Mouse (Mus musculus) CH12.LX (cell line): Measurements from ENCODE around the gene Pold1. TPM values are rescaled to one million over a fixed set of nuclear protein-coding genes. Genes with fewer than 3 reads are reported as not detected.

Source experiments
- DNase-seq: peaks from one replicate; pipeline ENCODE4 v3.0.0-alpha.2; 2013; ENCODE audit errors: extremely low read depth
- H3K27ac ChIP-seq: 2 replicates; pipeline ENCODE4 v1.5.1; 2012; ENCODE audit warnings: low read depth, mild to moderate bottlenecking, control low read depth, moderate library complexity; ENCODE audit not compliant: insufficient read depth
- H3K27me3 ChIP-seq: replicated peaks from 2 replicates; pipeline ENCODE3; 2012; ENCODE audit warnings: inconsistent platforms
- H3K36me3 ChIP-seq, 2 experiments: replicated peaks in 1 of 2; 2 replicates each; pipeline versions ENCODE3 to v1.6.1; 2012; ENCODE audit warnings: inconsistent platforms in 1 of 2, low read length in 1 of 2, mild to moderate bottlenecking in 1 of 2, mixed read lengths in 1 of 2, moderate library complexity in 1 of 2; ENCODE audit not compliant: control insufficient read depth in 1 of 2, insufficient read depth in 1 of 2
- H3K4me1 ChIP-seq, 2 experiments: 2 replicates each; pipeline ENCODE4 v1.6.1; 2012; ENCODE audit warnings: inconsistent platforms in 1 of 2, moderate library complexity in 1 of 2; ENCODE audit not compliant: insufficient read depth in 2 of 2, control insufficient read depth in 1 of 2
- H3K4me2 ChIP-seq: 2 replicates; pipeline ENCODE4 v1.6.1; 2012; ENCODE audit warnings: low read depth, mild to moderate bottlenecking, control low read depth; ENCODE audit not compliant: poor library complexity, insufficient read depth, severe bottlenecking
- H3K4me3 ChIP-seq, 3 experiments: fragments of 150-350 bp in 1 of 3; sonication (generic) in 1 of 3; replicated peaks in 1 of 3; 2 replicates each; pipeline versions ENCODE3 to v1.5.1; 2011 to 2012; ENCODE audit warnings: low read depth in 2 of 3, low read length in 2 of 3, mild to moderate bottlenecking in 2 of 3, moderate library complexity in 2 of 3, control low read depth in 1 of 3, improper control_type of control experiment in 1 of 3, inconsistent platforms in 1 of 3, mixed read lengths in 1 of 3; ENCODE audit not compliant: poor library complexity in 1 of 3
- H3K79me2 ChIP-seq: replicated peaks from 2 replicates; pipeline ENCODE4 v1.6.1; 2012; ENCODE audit warnings: mild to moderate bottlenecking, moderate library complexity; ENCODE audit not compliant: control insufficient read depth, poor library complexity, insufficient read depth, severe bottlenecking; ENCODE audit errors: extremely low read depth
- H3K9ac ChIP-seq: 2 replicates; pipeline ENCODE4 v1.6.1; 2012; ENCODE audit warnings: low read depth, mild to moderate bottlenecking, control low read depth, moderate library complexity; ENCODE audit not compliant: insufficient read depth
- H3K9me3 ChIP-seq: replicated peaks from 2 replicates; pipeline ENCODE3; 2012; ENCODE audit warnings: low read length, inconsistent platforms, mixed read lengths
- BHLHE40 ChIP-seq: IDR thresholded peaks from 2 replicates; pipeline ENCODE4 v1.6.1; 2011; ENCODE audit warnings: mild to moderate bottlenecking, low read depth, low read length, improper control_type of control experiment
- CHD2 ChIP-seq: IDR thresholded peaks from 2 replicates; pipeline ENCODE4 v1.6.1; 2011; ENCODE audit warnings: low read length, improper control_type of control experiment
- EP300 ChIP-seq: IDR thresholded peaks from 2 replicates; pipeline ENCODE4 v1.6.1; 2011; ENCODE audit warnings: low read length, improper control_type of control experiment
- ETS1 ChIP-seq: conservative IDR thresholded peaks from 2 replicates; pipeline ENCODE4 v1.6.1; 2012; ENCODE audit warnings: low read depth, mild to moderate bottlenecking, inconsistent platforms, low read length, improper control_type of control experiment, moderate library complexity
- GABPA ChIP-seq: IDR thresholded peaks from 2 replicates; pipeline ENCODE4 v1.6.1; 2012; ENCODE audit warnings: low read depth, low read length, improper control_type of control experiment, inconsistent platforms; ENCODE audit not compliant: insufficient replicate concordance
- JUN ChIP-seq: IDR thresholded peaks from 2 replicates; pipeline ENCODE4 v1.6.1; 2011; ENCODE audit warnings: low read depth, mild to moderate bottlenecking, low read length, improper control_type of control experiment, moderate library complexity; ENCODE audit not compliant: insufficient read depth
- MAX ChIP-seq: IDR thresholded peaks from 2 replicates; pipeline ENCODE4 v1.6.1; 2011; ENCODE audit warnings: low read length, improper control_type of control experiment
- MYC ChIP-seq: IDR thresholded peaks from 2 replicates; pipeline ENCODE4 v1.6.1; 2011; ENCODE audit warnings: low read depth, mild to moderate bottlenecking, improper control_type of control experiment, low read length
- POLR2A ChIP-seq: IDR thresholded peaks from 2 replicates; pipeline ENCODE4 v1.6.1; 2011; ENCODE audit warnings: low read depth, mild to moderate bottlenecking, improper control_type of control experiment, low read length
- ZC3H11A ChIP-seq: IDR thresholded peaks from 2 replicates; pipeline ENCODE4 v1.6.1; 2012; ENCODE audit warnings: low read depth, mild to moderate bottlenecking, inconsistent platforms, low read length, improper control_type of control experiment
- dilution Hi-C: fragments of 300-500 bp; cut with MboI; formaldehyde crosslinking; loops from 2 replicates; pipeline ENCODE4 v1.14.3; 2020; ENCODE audit warnings: low sequenced_read_pairs; ENCODE audit not compliant: extremely low pct_unique_long_range_greater_than_20kb, extremely low pct_ligation_motif_present
- in situ Hi-C: fragments of 300-500 bp; cut with MboI; formaldehyde crosslinking; loops from 3 replicates; pipeline ENCODE4 v1.14.3; 2019; ENCODE audit warnings: low sequenced_read_pairs, low pct_ligation_motif_present, low pct_unique_long_range_greater_than_20kb, mixed read lengths
- polyA plus RNA-seq: library from polyadenylated mRNA; unstranded; fragments of >175 nt; gene quantifications from 2 replicates; pipeline ENCODE4 v1.2.1, GENCODE M21; 2012; ENCODE audit warnings: low read depth; ENCODE audit not compliant: insufficient read length
- total RNA-seq, 2 experiments: library from RNA; depleted of rRNA; stranded (reverse); fragments of 300-350 nt in 1 of 2; fragments of >200 nt in 1 of 2; gene quantifications; 2 replicates each; pipeline ENCODE4 v1.2.3; 2012 to 2014

Gene Pold1
- total and polyA plus RNA-seq, 3 experiments, result 49.3 to 131 (median 67.6) TPM

- no peak for DNase-seq
- in situ Hi-C loops (loop anchor here (10.0 kb wide), 1 partner anchor 62 kb away; no protein-coding TSS in a partner anchor), dilution Hi-C loops (no loop called here)
- H3K4me2 ChIP-seq, result no peak overlapping the region
- no peak for TF ChIP-seq CHD2
- TF ChIP-seq POLR2A, result no peak
- TF ChIP-seq ETS1, result no peak
- TF ChIP-seq ZC3H11A, result no peak
- TF ChIP-seq BHLHE40, result no peak
- no peaks in the 10 kb centered on the region for H3K27me3 ChIP-seq
- H3K9me3 ChIP-seq, result peaks cover 2% of the 10 kb centered on the region
- H3K4me3 ChIP-seq, result no peak overlapping the region
- peaks cover 0 to under 1% of the 10 kb centered on the region in 2 experiments; a peak in 1 of 4 replicates for H3K4me1 ChIP-seq
- H3K36me3 ChIP-seq, result peaks cover 41 to 83% of the 10 kb centered on the region in 2 experiments
- H3K9ac ChIP-seq, result no peak overlapping the region
- no peak overlapping the region for H3K27ac ChIP-seq
- H3K79me2 ChIP-seq, result peaks cover 3% of the 10 kb centered on the region; the same call in 1 of the 2 replicates
These were observed 34.5 kb upstream of the Pold1 start for GRCm38 (mm10) chr7:44583146-44583545.

DNA sequence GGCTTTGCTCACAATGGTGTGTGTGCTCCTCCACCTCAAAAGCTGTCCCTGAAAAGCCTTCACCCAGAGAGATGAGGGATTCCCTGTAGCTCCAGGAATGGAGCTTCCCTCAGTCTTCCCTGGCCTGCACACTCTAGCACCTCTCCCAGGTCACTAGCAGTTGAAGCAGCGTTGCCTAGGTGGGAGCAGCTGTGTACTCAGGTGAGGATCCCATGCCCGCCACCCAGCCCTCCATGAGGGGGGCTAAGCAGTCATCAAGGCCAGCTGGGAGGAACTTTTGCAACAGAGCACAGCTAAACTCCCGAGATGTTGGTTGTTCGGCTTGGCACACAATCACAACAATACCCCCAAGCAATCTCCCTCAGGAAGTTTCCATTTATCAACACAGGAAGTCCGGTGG, 34.1 kb upstream of the Pold1 start:
- dilution Hi-C loops, result no loop called here

DNA sequence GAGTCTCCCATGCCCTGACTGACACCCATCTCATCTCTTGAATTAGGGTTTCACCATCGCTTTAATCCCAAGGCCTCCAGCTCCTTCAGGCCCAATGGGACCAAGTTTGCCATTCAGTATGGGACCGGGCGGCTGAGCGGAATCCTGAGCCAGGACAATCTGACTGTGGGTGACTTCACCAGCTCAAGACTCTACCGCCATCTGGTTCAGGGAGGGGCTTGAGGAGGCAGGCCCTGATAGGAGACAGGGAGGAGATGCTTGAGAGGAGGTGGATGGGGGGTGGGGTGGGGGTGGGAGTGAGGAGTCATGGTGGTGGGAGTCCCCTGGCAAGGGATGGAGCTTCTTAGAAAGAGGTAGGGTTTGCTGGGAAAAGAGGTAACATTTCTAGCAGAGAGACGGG, 33.0 kb upstream of the Pold1 start:
- Histone ChIP-seq H3K27ac (no peak overlapping the region), H3K4me2 (no peak overlapping the region), H3K27me3 (no peaks in the 10 kb centered on the region), H3K36me3 (peaks cover 48 to 83% of the 10 kb centered on the region in 2 experiments), H3K79me2 (peaks cover 5% of the 10 kb centered on the region; the same call in 1 of the 2 replicates), H3K9ac (no peak overlapping the region), H3K9me3 (peaks cover 11% of the 10 kb centered on the region), H3K4me3 (no peak overlapping the region), H3K4me1 (peaks cover 0 to 3% of the 10 kb centered on the region in 2 experiments; a peak in 2 of 4 replicates)
- dilution Hi-C loops (no loop called here), in situ Hi-C loops (loop anchor here (10.0 kb wide), 1 partner anchor 63 kb away; no protein-coding TSS in a partner anchor)
- TF ChIP-seq GABPA, result no peak
- TF ChIP-seq ETS1, result no peak
- TF ChIP-seq JUN, result no peak
- no peak for TF ChIP-seq MAX
- no peak for TF ChIP-seq MYC
- no peak for DNase-seq

More for the DNA sequence above, 34.1 kb upstream of the Pold1 start:
- Histone ChIP-seq H3K4me3 (no peak overlapping the region), H3K9me3 (peaks cover 6% of the 10 kb centered on the region), H3K4me1 (no peaks in the 10 kb centered on the region; a peak in 1 of 4 replicates)
- TF ChIP-seq EP300, result no peak
- TF ChIP-seq, all 38 proteins: peak for 0
- Histone ChIP-seq H3K9ac (no peak overlapping the region), H3K27me3 (no peaks in the 10 kb centered on the region), H3K79me2 (peaks cover 3% of the 10 kb centered on the region; the same call in 1 of the 2 replicates), H3K27ac (no peak overlapping the region), H3K36me3 (peaks cover 44 to 83% of the 10 kb centered on the region in 2 experiments), H3K4me2 (no peak overlapping the region)
- DNase-seq, result no peak
- in situ Hi-C loops, result loop anchor here (10.0 kb wide), 1 partner anchor 62 kb away; no protein-coding TSS in a partner anchor
